Mouse (Mus musculus): ENCODE results near the gene Mybph. TPM values are rescaled to one million over a fixed set of nuclear protein-coding genes. Genes with fewer than 3 reads are reported as not detected.

Mybph gene
- polyA plus RNA-seq (2012; rRNA removed) = 92.6 and 110 TPM in 2 replicates
- polyA plus RNA-seq (2014; fragmentation: Nextera tagmentation; extraction: Ambion mirVana) = 93.0 and 115 TPM in 2 replicates

- Histone ChIP-seq H3K27ac (replicated peaks; ENCODE audit: low read depth, low read length) (0 out of 2 replicates have a peak within 1 kb of the TSS, but pooled peaks have one; percentile 19), H3K36me3 (ENCODE audit: control insufficient read depth, insufficient read depth, low read length) (no peaks in the 10 kb centered on the region), H3K4me3 (replicated peaks; ENCODE audit: low read length) (no peak within 1 kb of the TSS), H3K27me3 (ENCODE audit: control insufficient read depth, insufficient read depth, low read length) (no peaks in the 10 kb centered on the region), H3K9ac (ENCODE audit: low read depth, low read length, severe bottlenecking) (peak within 1 kb of the TSS; percentile 28; the same call in 1 of the 2 replicates), H3K4me2 (replicated peaks; ENCODE audit: low read depth, low read length, severe bottlenecking) (no peak within 1 kb of the TSS), H3K4me1 (ENCODE audit: control insufficient read depth, insufficient read depth, low read length) (peaks cover 33% of the 10 kb centered on the region), H3K9me3 (ENCODE audit: control insufficient read depth, low read length) (no peaks in the 10 kb centered on the region)
- TF ChIP-seq POLR2A (IDR thresholded peaks at IDR 0.05; ENCODE audit: borderline replicate concordance, extremely low read depth, insufficient read depth, insufficient read length) = no peak
- 70% methylated on average over 1 of the region's 1 CpGs for WGBS
- ATAC-seq (ENCODE audit: low FRiP score, low read depth) (no peak), DNase-seq (ENCODE audit: low spot score) (no peak)
Observed at GRCm38 (mm10) chr1:134193126-134193525, at the start of gene Mybph. TSS of gene Mybph (plus strand) at chr1:134193448.

GRCm38 (mm10) chr1:134146066-134146465 lies 47.2 kb upstream of the Mybph start:
- H3K36me3 ChIP-seq (ENCODE audit: control insufficient read depth, insufficient read depth, low read length) = no peaks in the 10 kb centered on the region
- no peak overlapping the region for H3K27ac ChIP-seq (replicated peaks; ENCODE audit: low read depth, low read length)
- no peak overlapping the region for H3K9ac ChIP-seq (ENCODE audit: low read depth, low read length, severe bottlenecking)
- no peak for DNase-seq (ENCODE audit: low spot score)
- no peak overlapping the region for H3K4me3 ChIP-seq (replicated peaks; ENCODE audit: low read length)
- 49% methylated on average over 8 of the region's 8 CpGs for WGBS
- ATAC-seq (ENCODE audit: low FRiP score, low read depth) = no peak
- H3K4me1 ChIP-seq (ENCODE audit: control insufficient read depth, insufficient read depth, low read length) = 0 out of 2 replicates have a peak, but pooled peaks cover 2% of the 10 kb centered on the region
- no peaks in the 10 kb centered on the region for H3K27me3 ChIP-seq (ENCODE audit: control insufficient read depth, insufficient read depth, low read length)
- H3K9me3 ChIP-seq (ENCODE audit: control insufficient read depth, low read length) = no peaks in the 10 kb centered on the region
- TF ChIP-seq POLR2A (IDR thresholded peaks at IDR 0.05; ENCODE audit: borderline replicate concordance, extremely low read depth, insufficient read depth, insufficient read length) = no peak
- H3K4me2 ChIP-seq (replicated peaks; ENCODE audit: low read depth, low read length, severe bottlenecking) = no peak overlapping the region

- Histone ChIP-seq H3K4me2 (replicated peaks; ENCODE audit: low read depth, low read length, severe bottlenecking) (no peak overlapping the region), H3K9ac (ENCODE audit: low read depth, low read length, severe bottlenecking) (no peak overlapping the region), H3K4me3 (replicated peaks; ENCODE audit: low read length) (no peak overlapping the region), H3K9me3 (ENCODE audit: control insufficient read depth, low read length) (no peaks in the 10 kb centered on the region), H3K27me3 (ENCODE audit: control insufficient read depth, insufficient read depth, low read length) (no peaks in the 10 kb centered on the region), H3K27ac (replicated peaks; ENCODE audit: low read depth, low read length) (no peak overlapping the region), H3K36me3 (ENCODE audit: control insufficient read depth, insufficient read depth, low read length) (no peaks in the 10 kb centered on the region), H3K4me1 (ENCODE audit: control insufficient read depth, insufficient read depth, low read length) (0 out of 2 replicates have a peak, but pooled peaks cover 2% of the 10 kb centered on the region)
- ATAC-seq (ENCODE audit: low FRiP score, low read depth) (no peak), DNase-seq (ENCODE audit: low spot score) (no peak)
- TF ChIP-seq POLR2A (IDR thresholded peaks at IDR 0.05; ENCODE audit: borderline replicate concordance, extremely low read depth, insufficient read depth, insufficient read length) = no peak
- WGBS = 53% methylated on average over 8 of the region's 8 CpGs
Observed at GRCm38 (mm10) chr1:134150076-134150475, 43.2 kb upstream of the Mybph start.

DNA sequence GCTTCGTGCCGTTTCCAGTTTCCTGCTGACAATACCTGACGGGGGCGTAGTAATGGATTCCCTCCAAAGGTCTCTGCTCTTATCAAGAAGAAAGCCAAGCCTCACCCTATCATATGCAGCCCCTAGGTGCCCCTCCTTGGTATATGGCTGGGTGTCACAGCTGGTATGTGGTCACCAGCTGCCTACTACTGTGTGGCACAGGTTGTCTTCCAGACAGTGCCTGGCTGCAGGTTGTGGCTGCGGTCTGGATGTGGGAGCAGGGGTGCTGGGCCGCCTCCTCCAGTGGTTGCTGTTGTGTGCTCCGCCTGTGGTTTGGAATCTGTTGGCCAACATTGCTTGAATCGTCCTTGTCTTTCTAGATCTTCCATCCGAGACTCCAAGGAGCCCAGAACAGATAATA lies 42.5 kb upstream of the Mybph start:
- ATAC-seq (ENCODE audit: low FRiP score, low read depth) = no peak
- no peaks in the 10 kb centered on the region for H3K36me3 ChIP-seq (ENCODE audit: control insufficient read depth, insufficient read depth, low read length)
- no peak for TF ChIP-seq POLR2A (IDR thresholded peaks at IDR 0.05; ENCODE audit: borderline replicate concordance, extremely low read depth, insufficient read depth, insufficient read length)

GRCm38 (mm10) chr1:134151655-134152412 lies 41.4 kb upstream of the Mybph start:
- ATAC-seq (ENCODE audit: low FRiP score, low read depth) (peak; percentile 85; the same call in 1 of the 2 replicates), DNase-seq (ENCODE audit: low spot score) (peak; percentile 97)
- Histone ChIP-seq H3K4me1 (ENCODE audit: control insufficient read depth, insufficient read depth, low read length) (no peaks in the 10 kb centered on the region), H3K36me3 (ENCODE audit: control insufficient read depth, insufficient read depth, low read length) (no peaks in the 10 kb centered on the region), H3K27me3 (ENCODE audit: control insufficient read depth, insufficient read depth, low read length) (no peaks in the 10 kb centered on the region), H3K27ac (replicated peaks; ENCODE audit: low read depth, low read length) (no peak overlapping the region), H3K4me2 (replicated peaks; ENCODE audit: low read depth, low read length, severe bottlenecking) (no peak overlapping the region), H3K9ac (ENCODE audit: low read depth, low read length, severe bottlenecking) (no peak overlapping the region), H3K9me3 (ENCODE audit: control insufficient read depth, low read length) (no peaks in the 10 kb centered on the region), H3K4me3 (replicated peaks; ENCODE audit: low read length) (no peak overlapping the region)
- WGBS = 30% methylated on average over 13 of the region's 13 CpGs
- no peak for TF ChIP-seq POLR2A (IDR thresholded peaks at IDR 0.05; ENCODE audit: borderline replicate concordance, extremely low read depth, insufficient read depth, insufficient read length)

More for the DNA sequence above, 42.5 kb upstream of the Mybph start:
- DNase-seq (ENCODE audit: low spot score) = no peak
- Histone ChIP-seq H3K27me3 (ENCODE audit: control insufficient read depth, insufficient read depth, low read length) (no peaks in the 10 kb centered on the region), H3K27ac (replicated peaks; ENCODE audit: low read depth, low read length) (no peak overlapping the region), H3K4me2 (replicated peaks; ENCODE audit: low read depth, low read length, severe bottlenecking) (no peak overlapping the region), H3K9ac (ENCODE audit: low read depth, low read length, severe bottlenecking) (no peak overlapping the region), H3K9me3 (ENCODE audit: control insufficient read depth, low read length) (no peaks in the 10 kb centered on the region), H3K4me3 (replicated peaks; ENCODE audit: low read length) (no peak overlapping the region), H3K4me1 (ENCODE audit: control insufficient read depth, insufficient read depth, low read length) (0 out of 2 replicates have a peak, but pooled peaks cover 2% of the 10 kb centered on the region)
- WGBS = 85% methylated on average over 9 of the region's 9 CpGs

Measured in limb, embryonic 14.5 days (tissue).